Mouse (Mus musculus) MEL (cell line): ENCODE data around the gene Cap1. TPM values are rescaled to one million over a fixed set of nuclear protein-coding genes. Genes with fewer than 3 reads are reported as not detected.

Experiments used
- DNase-seq: peaks from one replicate; pipeline ENCODE4 v3.0.0; 2011; ENCODE audit warnings: low read depth, low spot score
- H3K27ac ChIP-seq: 2 replicates; pipeline ENCODE4 v1.5.1; 2012; ENCODE audit warnings: low read depth, mild to moderate bottlenecking, control low read depth, low read length, moderate library complexity; ENCODE audit not compliant: control insufficient read depth
- H3K27me3 ChIP-seq, 2 experiments: fragments of 150-350 bp in 1 of 2; sonication (generic) in 1 of 2; 2 replicates each; pipeline ENCODE4 v1.6.1; 2012; ENCODE audit warnings: low read length in 2 of 2, mild to moderate bottlenecking in 2 of 2, improper control_type of control experiment in 1 of 2, moderate library complexity in 1 of 2; ENCODE audit not compliant: insufficient read depth in 2 of 2, control insufficient read depth in 1 of 2
- H3K36me3 ChIP-seq, 2 experiments: 2 replicates each; pipeline ENCODE4 v1.6.1; 2012 to 2014; ENCODE audit warnings: low read length in 2 of 2, improper control_type of control experiment in 1 of 2, inconsistent platforms in 1 of 2, mild to moderate bottlenecking in 1 of 2; ENCODE audit not compliant: insufficient read depth in 2 of 2, control insufficient read depth in 1 of 2
- H3K4me1 ChIP-seq, 2 experiments: fragments of 150-350 bp in 1 of 2; sonication (generic) in 1 of 2; 2 replicates each; pipeline ENCODE4 v1.6.1; 2012; ENCODE audit warnings: low read length in 2 of 2, improper control_type of control experiment in 1 of 2, mild to moderate bottlenecking in 1 of 2; ENCODE audit not compliant: insufficient read depth in 2 of 2, control insufficient read depth in 1 of 2
- H3K4me3 ChIP-seq, 2 experiments: fragments of 150-350 bp in 1 of 2; sonication (generic) in 1 of 2; 2 replicates each; pipeline ENCODE4 v1.5.1; 2012; ENCODE audit warnings: low read depth in 2 of 2, low read length in 2 of 2, mild to moderate bottlenecking in 2 of 2, moderate library complexity in 2 of 2, control low read depth in 1 of 2, improper control_type of control experiment in 1 of 2; ENCODE audit not compliant: control insufficient read depth in 1 of 2, insufficient read depth in 1 of 2
- H3K79me2 ChIP-seq: 2 replicates; pipeline ENCODE4 v1.6.1; 2012; ENCODE audit warnings: mild to moderate bottlenecking, low read length, moderate library complexity; ENCODE audit not compliant: control insufficient read depth, poor library complexity, insufficient read depth
- H3K9ac ChIP-seq: 2 replicates; pipeline ENCODE4 v1.6.1; 2012; ENCODE audit warnings: low read depth, mild to moderate bottlenecking, control low read depth, low read length, moderate library complexity; ENCODE audit not compliant: control insufficient read depth, poor library complexity, severe bottlenecking
- H3K9me3 ChIP-seq: fragments of 150-350 bp; sonication (generic); replicated peaks from 2 replicates; pipeline ENCODE4 v1.6.1; 2012; ENCODE audit warnings: mild to moderate bottlenecking, low read length, improper control_type of control experiment, moderate library complexity; ENCODE audit not compliant: insufficient read depth
- BHLHE40 ChIP-seq: IDR thresholded peaks from 2 replicates; pipeline ENCODE4 v1.6.1; 2012; ENCODE audit warnings: low read depth, mild to moderate bottlenecking, inconsistent platforms, low read length, improper control_type of control experiment, borderline replicate concordance
- CHD1 ChIP-seq: IDR thresholded peaks from 2 replicates; pipeline ENCODE4 v1.6.1; 2012; ENCODE audit warnings: low read depth, mild to moderate bottlenecking, inconsistent platforms, low read length, improper control_type of control experiment
- CTCF ChIP-seq, 3 experiments: IDR thresholded peaks in 2 of 3; conservative IDR thresholded peaks in 1 of 3; 2 replicates each; pipeline ENCODE4 v1.5.1; 2011 to 2012; ENCODE audit warnings: low read length in 3 of 3, low read depth in 2 of 3, mild to moderate bottlenecking in 2 of 3, improper control_type of control experiment in 1 of 3, inconsistent platforms in 1 of 3, mixed read lengths in 1 of 3, moderate library complexity in 1 of 3; ENCODE audit not compliant: control insufficient read depth in 1 of 3, insufficient read depth in 1 of 3, poor library complexity in 1 of 3, severe bottlenecking in 1 of 3
- GABPA ChIP-seq: IDR thresholded peaks from 2 replicates; pipeline ENCODE4 v1.6.1; 2012; ENCODE audit warnings: low read depth, mild to moderate bottlenecking, inconsistent platforms, low read length, improper control_type of control experiment, moderate library complexity
- HCFC1 ChIP-seq: IDR thresholded peaks from 2 replicates; pipeline ENCODE4 v1.6.1; 2012; ENCODE audit warnings: low read depth, mild to moderate bottlenecking, inconsistent platforms, low read length, improper control_type of control experiment, moderate library complexity
- JUND ChIP-seq: IDR thresholded peaks from 2 replicates; pipeline ENCODE4 v1.6.1; 2011; ENCODE audit warnings: low read depth, mild to moderate bottlenecking, improper control_type of control experiment, low read length
- KAT2A ChIP-seq: conservative IDR thresholded peaks from 2 replicates; pipeline ENCODE4 v1.6.1; 2012; ENCODE audit warnings: low read depth, low read length, improper control_type of control experiment, inconsistent platforms
- MEF2A ChIP-seq: IDR thresholded peaks from 2 replicates; pipeline ENCODE4 v1.6.1; 2014; ENCODE audit warnings: low read depth, mild to moderate bottlenecking, inconsistent platforms, low read length, improper control_type of control experiment; ENCODE audit not compliant: poor library complexity, insufficient replicate concordance, severe bottlenecking; ENCODE audit errors: extremely low read depth
- MYB ChIP-seq: IDR thresholded peaks from 2 replicates; pipeline ENCODE4 v1.6.1; 2011; ENCODE audit warnings: mild to moderate bottlenecking, low read depth, low read length, improper control_type of control experiment
- MYC ChIP-seq: IDR thresholded peaks from 2 replicates; pipeline ENCODE4 v1.6.1; 2011; ENCODE audit warnings: low read depth, mild to moderate bottlenecking, low read length, improper control_type of control experiment, moderate library complexity
- NELFE ChIP-seq: IDR thresholded peaks from 2 replicates; pipeline ENCODE4 v1.6.1; 2011; ENCODE audit warnings: low read depth, low read length, improper control_type of control experiment
- POLR2AphosphoS2 ChIP-seq: IDR thresholded peaks from 2 replicates; pipeline ENCODE4 v1.6.1; 2011; ENCODE audit warnings: low read length, improper control_type of control experiment
- RCOR1 ChIP-seq: IDR thresholded peaks from 2 replicates; pipeline ENCODE4 v1.6.1; 2012; ENCODE audit warnings: low read depth, mild to moderate bottlenecking, inconsistent platforms, low read length, improper control_type of control experiment
- SIN3A ChIP-seq: IDR thresholded peaks from 2 replicates; pipeline ENCODE4 v1.6.1; 2012; ENCODE audit warnings: low read length, improper control_type of control experiment, inconsistent platforms
- SMC3 ChIP-seq: IDR thresholded peaks from 2 replicates; pipeline ENCODE4 v1.6.1; 2011; ENCODE audit warnings: low read depth, low read length, improper control_type of control experiment
- TAL1 ChIP-seq: IDR thresholded peaks from 2 replicates; pipeline ENCODE4 v1.6.1; 2012; ENCODE audit warnings: mild to moderate bottlenecking, inconsistent platforms, low read length, moderate library complexity, mixed read lengths
- TBP ChIP-seq: IDR thresholded peaks from 2 replicates; pipeline ENCODE4 v1.8.0; 2011; ENCODE audit warnings: low read depth, low read length, improper control_type of control experiment
- TCF12 ChIP-seq: IDR thresholded peaks from 2 replicates; pipeline ENCODE4 v1.6.1; 2014; ENCODE audit warnings: low read depth, mild to moderate bottlenecking, inconsistent platforms, low read length, improper control_type of control experiment, moderate library complexity
- UBTF ChIP-seq: IDR thresholded peaks from 2 replicates; pipeline ENCODE4 v1.6.1; 2012; ENCODE audit warnings: low read depth, mild to moderate bottlenecking, inconsistent platforms, low read length, improper control_type of control experiment, moderate library complexity, borderline replicate concordance; ENCODE audit not compliant: insufficient read depth
- USF1 ChIP-seq: IDR thresholded peaks from 2 replicates; pipeline ENCODE4 v1.6.1; 2014; ENCODE audit warnings: low read depth, mild to moderate bottlenecking, inconsistent platforms, low read length, improper control_type of control experiment, moderate library complexity
- ZKSCAN1 ChIP-seq: IDR thresholded peaks from 2 replicates; pipeline ENCODE4 v1.6.1; 2012; ENCODE audit warnings: low read depth, mild to moderate bottlenecking, inconsistent platforms, low read length, improper control_type of control experiment, moderate library complexity
- ZNF384 ChIP-seq: IDR thresholded peaks from 2 replicates; pipeline ENCODE4 v1.6.1; 2012; ENCODE audit warnings: low read depth, mild to moderate bottlenecking, inconsistent platforms, low read length, improper control_type of control experiment
- polyA plus RNA-seq, 2 experiments: library from polyadenylated mRNA; stranded (reverse) in 1 of 2; unstranded in 1 of 2; fragments of >175 nt in 1 of 2; fragments of >200 nt in 1 of 2; gene quantifications; 2 replicates each; pipeline versions ENCODE4 v1.2.1 to v1.2.4; 2012; ENCODE audit warnings: low replicate concordance in 2 of 2, low read depth in 1 of 2; ENCODE audit not compliant: insufficient read length in 2 of 2, insufficient read depth in 1 of 2, missing spikeins in 1 of 2
- total RNA-seq: library from RNA; depleted of rRNA; stranded (reverse); fragments of 300-350 nt; gene quantifications from 2 replicates; pipeline ENCODE4 v1.2.3, GENCODE M21; 2012

Gene Cap1
- total and polyA plus RNA-seq, 3 experiments = 68.3 to 134 TPM; not detected in 1

DNA sequence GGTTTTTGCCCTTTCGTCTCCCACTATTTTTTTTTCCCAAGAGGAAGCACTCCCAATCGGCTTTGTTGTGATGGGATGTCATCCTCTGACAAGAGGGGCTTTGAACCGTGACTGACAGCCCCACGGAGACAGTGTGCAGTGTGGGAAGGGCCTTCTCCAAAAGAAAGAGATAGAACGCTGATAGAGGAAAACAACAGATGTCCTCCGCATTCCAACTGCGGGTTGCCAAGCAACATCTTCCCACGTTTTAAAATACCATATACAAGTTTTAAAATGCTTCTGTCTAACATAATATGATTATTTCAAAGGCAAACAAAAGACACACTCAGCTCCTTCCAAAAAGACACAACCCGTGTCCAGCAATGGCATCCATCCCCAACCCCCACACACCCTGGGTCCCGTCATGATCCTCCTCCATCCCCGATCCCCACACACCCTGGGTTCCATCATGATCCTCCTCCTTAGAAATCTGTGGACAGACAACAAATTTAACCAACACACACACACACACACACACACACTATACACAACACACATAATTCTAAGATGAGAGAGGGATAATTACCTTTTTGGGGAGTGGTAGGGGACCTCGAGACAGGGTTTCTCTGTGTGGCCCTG, 23.8 kb upstream of the Cap1 start:
- no peak overlapping the region for H3K27ac ChIP-seq

DNA sequence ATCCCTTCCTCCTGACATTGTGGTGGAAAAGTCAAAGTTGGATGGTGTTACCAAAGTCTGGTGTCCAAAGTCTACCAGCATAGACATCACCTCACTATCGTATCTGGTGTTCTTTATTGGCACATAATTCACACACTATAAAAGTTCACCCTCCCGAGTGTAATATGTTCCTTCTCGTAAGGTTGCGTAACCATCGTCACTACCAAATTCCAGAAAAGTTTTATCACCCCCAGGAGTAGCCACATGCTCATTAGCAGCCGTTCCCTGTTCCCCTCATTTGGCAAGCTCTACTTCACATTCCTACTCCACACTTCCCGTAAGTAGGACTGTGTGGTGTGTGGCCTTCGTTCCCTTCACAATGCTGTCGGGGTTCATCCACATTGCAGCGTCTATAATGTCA, 19.5 kb upstream of the Cap1 start:
- Histone ChIP-seq H3K27ac (no peak overlapping the region), H3K9me3 (no peaks in the 10 kb centered on the region), H3K36me3 (no peaks in the 10 kb centered on the region), H3K79me2 (no peaks in the 10 kb centered on the region), H3K27me3 (no peaks in the 10 kb centered on the region; a peak in 1 of 4 replicates), H3K9ac (no peak overlapping the region), H3K4me1 (peaks cover 0 to 5% of the 10 kb centered on the region in 2 experiments; a peak in 2 of 4 replicates), H3K4me3 (no peak overlapping the region)
- DNase-seq = no peak
- TF ChIP-seq TAL1 (no peak), ZKSCAN1 (no peak), JUND (no peak), CTCF (IDR thresholded peaks at IDR 0.05 in 2 of 3, conservative IDR thresholded peaks at IDR 0.05 in 1 of 3; ENCODE audit: control insufficient read depth in 1 of 3, insufficient read depth in 1 of 3, low read depth in 2 of 3, low read length in 3 of 3, poor library complexity in 1 of 3, severe bottlenecking in 1 of 3) (no peak), MYC (no peak)

More for the DNA sequence above, 23.8 kb upstream of the Cap1 start:
- no peaks in the 10 kb centered on the region for H3K4me1 ChIP-seq
- H3K79me2 ChIP-seq = no peaks in the 10 kb centered on the region
- H3K9me3 ChIP-seq = no peaks in the 10 kb centered on the region
- no peaks in the 10 kb centered on the region for H3K27me3 ChIP-seq
- TF ChIP-seq MYB = no peak
- TF ChIP-seq TCF12 = no peak
- TF ChIP-seq POLR2AphosphoS2 = no peak
- TF ChIP-seq BHLHE40 = no peak
- TF ChIP-seq CHD1 = no peak
- no peak for TF ChIP-seq KAT2A
- TF ChIP-seq TBP = no peak
- TF ChIP-seq NELFE = no peak
- no peak for TF ChIP-seq ZKSCAN1
- no peak for TF ChIP-seq HCFC1
- TF ChIP-seq RCOR1 = no peak
- no peak for TF ChIP-seq SMC3
- TF ChIP-seq ZNF384 = no peak
- TF ChIP-seq USF1 = no peak
- no peak for TF ChIP-seq SIN3A
- TF ChIP-seq MEF2A = no peak
- no peak for TF ChIP-seq UBTF
- TF ChIP-seq GABPA = no peak
- no peak for DNase-seq
- H3K4me3 ChIP-seq = no peak overlapping the region
- H3K36me3 ChIP-seq = no peaks in the 10 kb centered on the region
- no peak overlapping the region for H3K9ac ChIP-seq
